Mouse (Mus musculus) lung, postnatal 0 days (tissue): ENCODE measurements around the gene Pcbp4.

Experiments used
- CTCF ChIP-seq: IDR thresholded peaks from 2 replicates; pipeline ENCODE4 v1.5.1; 2016; ENCODE audit warnings: antibody characterized with exemption, mild to moderate bottlenecking
- EP300 ChIP-seq: IDR thresholded peaks from 2 replicates; pipeline ENCODE4 v1.6.1; 2016; ENCODE audit warnings: antibody characterized with exemption, mild to moderate bottlenecking, control low read depth

DNA sequence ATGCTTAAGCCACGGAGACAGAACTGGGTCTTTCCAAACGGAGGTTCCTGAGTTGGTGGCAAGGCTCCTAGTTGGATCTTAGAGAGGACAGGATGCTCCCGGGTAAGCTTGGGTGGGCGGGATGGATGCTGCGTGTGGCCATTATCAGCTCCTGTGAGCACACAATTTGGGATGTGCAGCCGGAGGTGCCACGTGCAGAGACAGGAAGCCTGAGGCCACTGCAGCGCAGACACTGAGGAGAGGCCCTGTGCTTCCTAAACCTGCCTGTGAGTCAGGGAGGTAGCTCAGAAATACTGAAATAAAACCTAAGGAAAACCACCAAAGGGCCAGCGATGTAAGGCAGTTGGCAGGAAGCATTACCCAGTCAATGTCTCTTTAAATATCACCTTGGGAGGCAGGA lies 16.7 kb downstream of the Pcbp4 start:
- TF ChIP-seq CTCF (no peak), EP300 (no peak)
